Mouse (Mus musculus) spleen, postnatal 4 days (tissue): ENCODE results near the gene Hes5.

Source experiments
- DNase-seq, 2 experiments: peaks; one replicate each; pipeline ENCODE4 v3.0.0; 2022; ENCODE audit warnings: low spot score in 2 of 2

Hes5 gene

GRCm38 (mm10) chr4:154964581-154965235, 4.0 kb downstream of the Hes5 start:
- peak; percentile 64 to 79 for DNase-seq

- DNase-seq: no peak
These were observed 5.1 kb downstream of the Hes5 start for GRCm38 (mm10) chr4:154965856-154966255.

GRCm38 (mm10) chr4:154967173-154967572, 6.5 kb downstream of the Hes5 start:
- DNase-seq: peak; percentile 61 to 80

- no peak for DNase-seq
These were observed 11.8 kb downstream of the Hes5 start for GRCm38 (mm10) chr4:154972546-154972945.

GRCm38 (mm10) chr4:154974163-154974611, 13.5 kb downstream of the Hes5 start:
- no peak for DNase-seq

GRCm38 (mm10) chr4:154980110-154980509, 19.4 kb downstream of the Hes5 start:
- DNase-seq: no peak

- DNase-seq: no peak
These were observed 20.4 kb downstream of the Hes5 start for GRCm38 (mm10) chr4:154981076-154981475.

- peak; percentile 53 to 77 for DNase-seq
These were observed 20.8 kb downstream of the Hes5 start for GRCm38 (mm10) chr4:154981530-154981929.

- DNase-seq: no peak
These were observed 21.8 kb downstream of the Hes5 start for GRCm38 (mm10) chr4:154982247-154983120.

GRCm38 (mm10) chr4:154983767-154984166, 23.0 kb downstream of the Hes5 start:
- no peak for DNase-seq

- no peak for DNase-seq
These were observed 24.5 kb downstream of the Hes5 start for GRCm38 (mm10) chr4:154985151-154985777.

- peak; percentile 77 to 92 for DNase-seq
These were observed 25.4 kb downstream of the Hes5 start for GRCm38 (mm10) chr4:154986096-154986495.

- DNase-seq: no peak
These were observed 26.0 kb downstream of the Hes5 start for GRCm38 (mm10) chr4:154986750-154987149.

GRCm38 (mm10) chr4:154994876-154995275, 34.2 kb downstream of the Hes5 start:
- no peak for DNase-seq

GRCm38 (mm10) chr4:154996572-154997154, 35.9 kb downstream of the Hes5 start:
- no peak for DNase-seq

- DNase-seq: no peak
These were observed 38.7 kb downstream of the Hes5 start for GRCm38 (mm10) chr4:154999379-154999778.

GRCm38 (mm10) chr4:155005278-155005677, 44.6 kb downstream of the Hes5 start:
- no peak for DNase-seq

GRCm38 (mm10) chr4:155006296-155006695, 45.6 kb downstream of the Hes5 start:
- DNase-seq: no peak

GRCm38 (mm10) chr4:155007641-155008040, 46.9 kb downstream of the Hes5 start:
- DNase-seq: no peak

GRCm38 (mm10) chr4:155008075-155008474, 47.4 kb downstream of the Hes5 start:
- DNase-seq: no peak

- DNase-seq: no peak
These were observed 48.5 kb downstream of the Hes5 start for GRCm38 (mm10) chr4:155009216-155009615.

GRCm38 (mm10) chr4:155010870-155011269, 50.1 kb downstream of the Hes5 start:
- DNase-seq: no peak
